Mouse (Mus musculus) forebrain, embryonic 13.5 days (tissue): Measurements from ENCODE around the gene Clec14a. TPM values are rescaled to one million over a fixed set of nuclear protein-coding genes. Genes with fewer than 3 reads are reported as not detected.
"Not testable (repeated sequence)": the region's sequence is repeated elsewhere in the genome, so short reads cannot be mapped to it uniquely, and the experiment has no call there.

Experiments
- ATAC-seq: fragments of 200-750 bp; cut with Nextera tagmentation; 2 replicates; pipeline ENCODE4 v1.8.0; 2017
- H3K27ac ChIP-seq: fragments of 300-500 bp; sonication (generic); 2 replicates; pipeline ENCODE4 v1.5.1; 2015; ENCODE audit warnings: inconsistent platforms, mild to moderate bottlenecking, moderate library complexity
- H3K27me3 ChIP-seq: fragments of 300-500 bp; sonication (generic); 2 replicates; pipeline ENCODE4 v1.6.1; 2015; ENCODE audit warnings: mild to moderate bottlenecking, inconsistent platforms
- H3K36me3 ChIP-seq: fragments of 300-500 bp; sonication (generic); 2 replicates; pipeline ENCODE4 v1.6.1; 2015; ENCODE audit warnings: mild to moderate bottlenecking, inconsistent platforms; ENCODE audit not compliant: poor library complexity, severe bottlenecking
- H3K4me1 ChIP-seq: fragments of 300-500 bp; sonication (generic); 2 replicates; pipeline ENCODE4 v1.6.1; 2015; ENCODE audit warnings: inconsistent platforms
- H3K4me2 ChIP-seq: fragments of 300-500 bp; sonication (generic); 2 replicates; pipeline ENCODE4 v1.6.1; 2015; ENCODE audit warnings: inconsistent platforms, mild to moderate bottlenecking, moderate library complexity
- H3K4me3 ChIP-seq: fragments of 300-500 bp; sonication (generic); 2 replicates; pipeline ENCODE4 v1.5.1; 2015; ENCODE audit warnings: mild to moderate bottlenecking, inconsistent platforms
- H3K9ac ChIP-seq: fragments of 300-500 bp; sonication (generic); 2 replicates; pipeline ENCODE4 v1.6.1; 2015; ENCODE audit warnings: mild to moderate bottlenecking, inconsistent platforms
- H3K9me3 ChIP-seq: fragments of 300-500 bp; sonication (generic); replicated peaks from 2 replicates; pipeline ENCODE4 v1.6.1; 2016; ENCODE audit warnings: inconsistent platforms
- WGBS: fragments of 180-500 bp; shearing (Covaris S2); methylation state at CpG from one replicate; pipeline ENCODE4 v1.1.7; 2015; 5-methylcytosine and 5-hydroxymethylcytosine counted together
- polyA plus RNA-seq: library from polyadenylated mRNA; unstranded; fragments of >200 nt; fragmentation: Nextera tagmentation; extraction: Ambion mirVana; gene quantifications from 2 replicates; pipeline ENCODE4 v1.2.1, GENCODE M21; 2015

Gene Clec14a
- 4.3 and 4.4 TPM in 2 replicates for polyA plus RNA-seq

DNA sequence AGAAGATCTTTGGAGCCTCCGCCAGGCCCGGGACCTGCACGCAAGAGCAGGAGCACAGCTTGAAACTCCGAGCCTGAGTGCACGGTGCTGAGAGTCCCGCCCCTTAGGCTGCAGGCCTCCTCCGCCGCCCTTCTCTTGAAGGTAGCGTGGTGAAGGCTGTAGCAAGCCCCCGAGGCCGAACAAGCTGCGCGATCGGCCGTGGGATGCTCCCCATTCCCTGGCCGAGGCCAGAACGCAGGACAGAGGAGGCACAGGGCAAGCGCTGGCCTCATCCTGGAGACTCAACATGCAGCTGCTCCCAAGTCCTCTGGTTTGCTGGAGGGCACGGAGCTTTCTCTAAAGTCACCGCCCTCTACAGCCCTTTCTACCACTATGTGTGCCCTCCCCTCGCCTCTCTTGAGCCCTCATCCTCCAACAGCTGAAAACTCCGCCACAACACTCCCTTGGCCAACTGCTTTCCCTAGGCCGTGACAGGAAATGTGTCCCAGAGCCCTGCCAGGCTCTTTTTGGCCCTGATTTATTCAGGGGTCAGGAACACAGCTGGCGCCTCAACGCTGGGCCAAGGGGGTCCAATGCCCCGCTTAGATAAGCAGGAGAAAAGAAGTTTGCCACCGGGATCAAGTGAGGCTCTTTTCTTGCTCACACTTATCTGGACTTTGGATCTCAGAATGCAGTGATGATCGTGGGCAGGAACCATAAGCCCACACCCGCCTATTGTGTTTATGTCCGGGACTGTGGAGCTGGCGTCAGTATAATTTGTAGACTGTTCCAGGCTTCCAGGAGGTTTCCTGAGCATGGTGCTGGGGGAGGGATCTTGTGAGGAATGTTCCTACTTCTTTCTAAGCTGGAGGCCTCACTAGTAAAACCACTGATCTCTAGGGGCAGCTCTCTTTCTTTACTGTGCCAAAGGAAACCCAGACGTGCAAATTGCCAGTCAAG is at the start of gene Clec14a:
Gene Clec14a (minus strand): TSS at position 728 of the 939 bp plus-strand sequence.
- peaks cover 16% of the 10 kb centered on the region for H3K4me1 ChIP-seq
- H3K36me3 ChIP-seq: no peaks in the 10 kb centered on the region
- WGBS: 11% methylated on average over 32 of the region's 32 CpGs
- H3K4me3 ChIP-seq: peak within 1 kb of the TSS; percentile 37
- H3K27me3 ChIP-seq: peaks cover 10% of the 10 kb centered on the region
- no peak within 1 kb of the TSS for H3K27ac ChIP-seq
- ATAC-seq: peak; percentile 91
- peak within 1 kb of the TSS; percentile 68 for H3K4me2 ChIP-seq
- H3K9ac ChIP-seq: peak within 1 kb of the TSS; percentile 55
- H3K9me3 ChIP-seq: no peaks in the 10 kb centered on the region

DNA sequence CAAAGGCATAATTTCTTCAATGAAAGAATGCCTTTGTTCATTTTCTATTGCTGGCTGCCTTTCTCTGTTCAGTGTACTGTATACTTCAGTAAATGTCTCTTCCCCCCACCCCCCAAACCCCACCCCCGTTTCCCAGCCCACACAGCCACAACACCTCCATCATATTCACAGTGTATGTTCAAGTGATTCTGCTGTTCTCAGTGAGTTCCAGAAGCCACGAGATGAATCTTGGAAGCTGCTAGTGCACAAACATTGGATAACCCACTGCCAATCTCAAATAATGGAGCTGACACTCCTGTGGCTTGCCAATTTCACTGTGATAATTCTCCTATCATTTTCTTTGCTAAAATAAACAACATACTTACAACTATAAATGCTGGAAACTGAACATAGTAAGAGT is 38.7 kb upstream of the Clec14a start:
- Histone ChIP-seq H3K4me3 (no peak overlapping the region), H3K4me2 (no peak overlapping the region), H3K9me3 (no peaks in the 10 kb centered on the region), H3K4me1 (no peaks in the 10 kb centered on the region), H3K27me3 (no peaks in the 10 kb centered on the region), H3K27ac (no peak overlapping the region), H3K36me3 (no peaks in the 10 kb centered on the region), H3K9ac (no peak overlapping the region)
- WGBS: 76% methylated on average over 2 of the region's 2 CpGs
- peak; percentile 65; the same call in 1 of the 2 replicates for ATAC-seq

DNA sequence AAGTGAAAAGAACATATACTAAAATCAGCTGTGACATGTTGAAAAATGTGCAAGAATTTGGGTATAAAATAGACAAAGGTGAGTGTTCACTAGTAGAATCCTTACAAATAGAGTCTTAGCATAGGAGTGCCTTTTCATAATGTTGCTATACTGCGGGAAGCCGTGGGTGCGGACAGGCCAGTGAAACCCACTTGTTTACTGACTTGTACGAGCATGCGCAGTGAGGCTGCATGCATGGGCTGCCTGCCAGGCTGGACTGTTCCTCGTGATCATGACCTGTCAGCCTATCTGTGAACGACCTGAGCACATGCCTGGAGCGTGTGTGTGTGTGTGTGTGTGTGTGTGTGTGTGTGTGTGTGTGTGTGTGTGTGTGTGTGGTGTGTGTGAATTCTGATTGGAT is 37.3 kb upstream of the Clec14a start:
- 83% methylated on average over 8 of the region's 8 CpGs for WGBS
- ATAC-seq, H3K4me2 ChIP-seq, H3K9ac ChIP-seq, H3K27ac ChIP-seq, H3K27me3 ChIP-seq, H3K9me3 ChIP-seq, H3K4me1 ChIP-seq, H3K36me3 ChIP-seq, H3K4me3 ChIP-seq: not testable (repeated sequence)

DNA sequence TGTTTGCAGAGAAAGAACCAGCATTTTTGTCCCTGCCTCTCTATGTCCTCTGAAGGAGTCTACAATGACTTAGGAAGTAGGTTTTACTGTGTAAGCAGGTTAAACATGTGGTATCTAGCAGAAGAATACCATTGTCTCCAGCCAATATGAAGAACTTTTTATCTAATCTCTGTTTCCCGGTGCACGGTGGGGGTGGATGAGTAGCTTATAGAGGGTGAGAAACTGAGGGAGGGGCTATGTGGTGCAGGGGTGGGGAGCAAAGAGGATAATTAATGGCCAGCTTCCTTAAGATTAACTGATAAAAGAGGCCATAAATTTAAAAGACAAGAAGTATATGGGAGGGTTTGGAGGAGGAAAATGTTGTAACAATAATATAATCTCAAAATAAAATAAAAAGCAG is 36.5 kb upstream of the Clec14a start:
- Histone ChIP-seq H3K9me3 (no peaks in the 10 kb centered on the region), H3K9ac (no peak overlapping the region), H3K36me3 (no peaks in the 10 kb centered on the region), H3K4me3 (no peak overlapping the region), H3K4me1 (no peaks in the 10 kb centered on the region), H3K4me2 (no peak overlapping the region), H3K27ac (no peak overlapping the region), H3K27me3 (no peaks in the 10 kb centered on the region)
- no peak for ATAC-seq
- WGBS: 81% methylated on average over 2 of the region's 2 CpGs

DNA sequence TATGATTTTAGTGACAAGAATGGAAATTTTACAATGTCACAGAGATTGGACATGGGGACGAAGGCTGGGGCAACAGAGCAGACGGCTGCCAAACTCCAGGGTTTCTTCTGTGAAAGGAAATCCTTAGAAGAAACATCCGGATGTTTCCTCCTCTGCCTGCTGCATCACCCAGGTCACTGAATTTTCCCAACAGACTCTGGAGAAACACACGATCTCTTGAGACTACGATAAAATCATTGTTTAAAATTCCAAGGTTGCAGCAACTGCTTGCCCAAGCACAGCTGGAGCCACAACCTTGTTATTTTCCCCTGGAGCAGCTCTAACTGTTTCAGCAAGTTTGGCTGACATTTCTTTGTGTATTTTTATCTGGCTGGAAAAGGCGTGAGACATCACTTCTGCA is 27.9 kb upstream of the Clec14a start:
- no peak for ATAC-seq
- H3K27me3 ChIP-seq: no peaks in the 10 kb centered on the region
- no peak overlapping the region for H3K9ac ChIP-seq
- no peaks in the 10 kb centered on the region for H3K9me3 ChIP-seq
- H3K4me2 ChIP-seq: no peak overlapping the region
- H3K4me3 ChIP-seq: no peak overlapping the region
- H3K4me1 ChIP-seq: no peaks in the 10 kb centered on the region
- WGBS: 89% methylated on average over 6 of the region's 6 CpGs
- no peaks in the 10 kb centered on the region for H3K36me3 ChIP-seq
- H3K27ac ChIP-seq: no peak overlapping the region

DNA sequence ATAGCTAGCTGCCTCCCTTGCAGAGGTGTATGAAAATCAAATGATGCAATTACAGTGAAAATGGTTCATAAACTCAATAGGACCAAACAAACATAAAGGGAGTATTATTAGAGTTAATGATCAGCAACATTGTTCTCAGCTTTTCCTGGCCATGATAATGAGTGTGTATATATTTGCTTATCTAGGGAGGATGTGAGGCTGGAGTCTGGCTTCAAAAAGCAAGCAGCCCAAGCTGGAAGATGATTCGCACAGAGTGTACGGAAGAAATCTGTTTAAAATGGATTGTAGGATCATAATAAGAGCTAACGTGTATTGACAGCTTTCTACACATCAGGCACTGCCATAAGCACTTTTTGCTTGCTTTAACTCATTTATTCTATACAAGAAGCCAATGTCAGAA is 16.8 kb upstream of the Clec14a start:
- H3K9me3 ChIP-seq: no peaks in the 10 kb centered on the region
- H3K27ac ChIP-seq: no peak overlapping the region
- WGBS: 86% methylated on average over 3 of the region's 3 CpGs
- no peak overlapping the region for H3K4me3 ChIP-seq
- H3K4me2 ChIP-seq: no peak overlapping the region
- H3K36me3 ChIP-seq: no peaks in the 10 kb centered on the region
- H3K9ac ChIP-seq: no peak overlapping the region
- no peak for ATAC-seq
- H3K4me1 ChIP-seq: no peaks in the 10 kb centered on the region
- H3K27me3 ChIP-seq: no peaks in the 10 kb centered on the region

DNA sequence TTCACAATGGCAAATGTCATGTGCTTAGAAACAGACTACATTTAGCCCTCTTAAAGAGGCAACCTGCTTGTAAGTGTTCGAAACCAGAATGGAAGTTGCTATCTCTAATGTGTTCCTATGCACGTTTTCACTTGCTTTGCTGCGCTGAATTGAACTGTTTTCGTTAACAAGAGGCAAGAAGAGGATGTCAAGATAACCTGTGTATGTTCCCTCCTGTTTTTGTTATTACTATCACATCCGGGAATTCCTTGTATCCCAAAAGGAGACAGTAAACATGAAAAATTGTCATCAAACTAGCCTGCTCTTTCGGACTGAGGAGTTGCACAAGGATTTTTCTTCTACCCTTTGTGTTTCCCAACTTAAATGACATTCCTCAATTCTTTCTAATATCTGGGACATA is 1.4 kb upstream of the Clec14a start:
- peaks cover 16% of the 10 kb centered on the region for H3K4me1 ChIP-seq
- no peak for ATAC-seq
- no peak overlapping the region for H3K9ac ChIP-seq
- WGBS: 84% methylated on average over 6 of the region's 6 CpGs
- H3K36me3 ChIP-seq: no peaks in the 10 kb centered on the region
- H3K27ac ChIP-seq: no peak overlapping the region
- H3K27me3 ChIP-seq: peaks cover 10% of the 10 kb centered on the region
- H3K4me3 ChIP-seq: no peak overlapping the region
- H3K9me3 ChIP-seq: no peaks in the 10 kb centered on the region
- no peak overlapping the region for H3K4me2 ChIP-seq

DNA sequence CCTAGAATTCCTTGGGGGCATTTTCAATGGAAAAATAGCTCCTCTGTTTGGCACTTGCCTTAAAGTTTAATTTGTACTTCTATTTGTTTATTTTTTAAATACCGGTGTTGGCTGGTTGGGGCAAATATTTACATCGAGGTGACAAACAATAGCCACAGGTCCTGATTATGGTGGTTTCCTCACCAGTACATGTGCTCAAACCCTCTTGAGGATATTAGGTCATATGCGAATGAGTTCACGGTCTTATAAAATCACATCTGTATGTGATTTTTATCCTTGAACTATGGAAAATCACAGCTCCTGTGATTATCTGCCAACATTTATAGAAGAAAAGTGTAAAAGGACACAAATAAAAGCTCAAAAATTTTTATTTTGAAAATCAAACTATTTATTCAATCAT is 415 bp upstream of the Clec14a start:
- no peak overlapping the region for H3K4me2 ChIP-seq
- ATAC-seq: no peak
- no peaks in the 10 kb centered on the region for H3K9me3 ChIP-seq
- H3K27ac ChIP-seq: no peak overlapping the region
- peaks cover 10% of the 10 kb centered on the region for H3K27me3 ChIP-seq
- H3K9ac ChIP-seq: no peak overlapping the region
- peaks cover 16% of the 10 kb centered on the region for H3K4me1 ChIP-seq
- H3K4me3 ChIP-seq: no peak overlapping the region
- no peaks in the 10 kb centered on the region for H3K36me3 ChIP-seq
- WGBS: 82% methylated on average over 4 of the region's 4 CpGs

DNA sequence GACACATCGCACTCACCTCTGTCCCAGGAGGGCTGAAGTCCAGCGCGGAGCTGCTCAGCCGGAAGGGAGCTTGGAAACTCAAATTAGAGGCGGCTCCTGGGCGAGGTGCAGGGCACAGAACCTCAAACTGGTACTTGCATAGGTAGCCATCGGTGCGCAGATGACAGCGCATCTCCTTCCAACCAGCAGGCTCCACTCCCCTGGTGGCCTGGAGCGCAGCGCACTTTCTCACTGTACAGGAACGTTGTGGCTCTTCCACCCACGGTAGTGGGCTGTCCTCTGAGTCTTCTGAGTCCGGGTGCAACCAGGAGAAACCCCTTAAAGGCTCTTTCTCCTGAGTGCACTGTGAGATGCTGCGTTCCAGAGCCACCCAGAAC is 916 bp downstream of the Clec14a start:
- 7% methylated on average over 15 of the region's 15 CpGs for WGBS
- no peak overlapping the region for H3K27ac ChIP-seq

DNA sequence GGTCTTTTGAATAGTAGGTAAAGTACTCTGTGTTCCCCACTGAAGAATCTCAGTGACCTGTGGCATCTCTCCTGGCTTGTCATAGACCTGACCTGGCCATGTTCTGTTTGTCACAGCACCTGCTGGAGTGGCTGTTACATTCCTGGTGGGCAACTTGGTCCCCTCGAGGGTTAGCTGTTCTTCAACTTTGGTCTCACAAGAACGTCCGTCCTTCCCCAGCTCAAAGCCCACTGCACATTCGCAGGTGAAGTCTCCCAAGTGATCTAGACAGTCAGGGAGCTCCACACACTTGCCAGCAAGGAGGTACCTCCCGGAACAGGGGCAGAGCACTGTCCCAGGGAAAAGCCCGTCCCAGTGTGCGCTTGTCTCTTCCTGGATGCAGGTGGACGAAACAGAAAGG is 1.3 kb downstream of the Clec14a start:
- Histone ChIP-seq H3K9me3 (no peaks in the 10 kb centered on the region), H3K36me3 (no peaks in the 10 kb centered on the region), H3K9ac (peak overlapping the region; percentile 55; the same call in 1 of the 2 replicates), H3K4me3 (peak overlapping the region; percentile 37), H3K27me3 (peaks cover 10% of the 10 kb centered on the region), H3K4me2 (peak overlapping the region; percentile 68), H3K4me1 (peaks cover 16% of the 10 kb centered on the region), H3K27ac (no peak overlapping the region)
- ATAC-seq: peak; percentile 44
- 46% methylated on average over 8 of the region's 8 CpGs for WGBS

More for the DNA sequence above, 916 bp downstream of the Clec14a start:
- Histone ChIP-seq H3K9me3 (no peaks in the 10 kb centered on the region), H3K27me3 (peaks cover 10% of the 10 kb centered on the region), H3K4me2 (peak overlapping the region; percentile 68), H3K4me1 (peaks cover 16% of the 10 kb centered on the region), H3K4me3 (peak overlapping the region; percentile 37), H3K36me3 (no peaks in the 10 kb centered on the region), H3K9ac (peak overlapping the region; percentile 55)
- ATAC-seq: peak; percentile 79

DNA sequence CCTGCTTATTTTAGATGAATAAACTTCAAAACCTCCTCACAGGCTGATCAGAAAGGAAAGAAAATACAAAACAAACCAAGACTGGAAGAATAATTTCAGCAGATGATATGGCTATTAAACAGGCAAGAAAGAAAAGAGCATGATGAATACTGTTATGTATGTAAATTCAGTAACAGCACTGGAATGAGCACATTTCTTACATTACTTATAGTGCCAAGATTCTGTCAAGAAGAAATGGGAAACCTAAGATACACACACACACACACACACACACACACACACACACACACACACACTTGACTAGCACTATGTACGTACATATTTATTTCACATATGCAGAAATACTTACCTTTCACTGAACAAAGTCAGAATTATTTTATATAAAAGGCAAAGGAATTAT is 17.2 kb downstream of the Clec14a start:
- Histone ChIP-seq H3K27me3 (no peaks in the 10 kb centered on the region), H3K4me1 (no peaks in the 10 kb centered on the region), H3K36me3 (no peaks in the 10 kb centered on the region), H3K4me3 (no peak overlapping the region), H3K27ac (no peak overlapping the region), H3K9ac (no peak overlapping the region), H3K4me2 (no peak overlapping the region), H3K9me3 (no peaks in the 10 kb centered on the region)
- 87% methylated on average over 1 of the region's 1 CpGs for WGBS
- peak; percentile 63; the same call in 1 of the 2 replicates for ATAC-seq

DNA sequence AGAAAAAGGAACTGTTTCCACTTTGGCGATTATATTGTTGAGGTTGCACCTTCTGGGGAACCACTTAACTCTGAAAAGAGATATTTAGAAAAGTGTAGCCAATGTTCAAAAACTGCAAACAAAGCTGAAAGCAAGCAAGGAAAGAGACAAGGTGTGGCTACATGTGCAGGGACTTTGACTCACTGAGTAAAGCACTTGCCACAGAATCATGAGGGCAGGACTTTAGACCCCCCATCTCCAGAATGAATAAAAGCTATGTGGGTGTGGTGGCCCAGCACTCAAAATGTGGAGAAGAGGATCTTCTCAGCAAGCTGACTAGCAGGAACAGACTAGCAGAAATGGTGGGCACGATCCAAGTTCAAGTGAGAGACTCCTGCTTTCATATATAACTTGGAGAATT is 36.6 kb downstream of the Clec14a start:
- H3K9ac ChIP-seq: no peak overlapping the region
- H3K4me2 ChIP-seq: no peak overlapping the region
- H3K27me3 ChIP-seq: no peaks in the 10 kb centered on the region
- no peak overlapping the region for H3K27ac ChIP-seq
- H3K4me1 ChIP-seq: no peaks in the 10 kb centered on the region
- ATAC-seq: no peak
- no peaks in the 10 kb centered on the region for H3K9me3 ChIP-seq
- H3K36me3 ChIP-seq: no peaks in the 10 kb centered on the region
- 88% methylated on average over 2 of the region's 2 CpGs for WGBS
- H3K4me3 ChIP-seq: no peak overlapping the region
